Mouse (Mus musculus): Measurements from ENCODE around the gene Tmem87a. TPM values are rescaled to one million over a fixed set of nuclear protein-coding genes. Genes with fewer than 3 reads are reported as not detected.

Gene Tmem87a
- polyA plus RNA-seq, 1 experiment from 2014 or later = 13.4 TPM

Other genes starting within 250 kb of the Tmem87a start
- gene Ehd4, start 249.5 kb downstream of the Tmem87a start, polyA plus RNA-seq (2015; fragmentation: Nextera tagmentation; extraction: Ambion mirVana) = 43.4 and 56.0 TPM in 2 replicates
- 0.92 and 1.8 TPM in 2 replicates for gene Pla2g4e, start 158.8 kb downstream of the Tmem87a start, polyA plus RNA-seq (2015; fragmentation: Nextera tagmentation; extraction: Ambion mirVana)
- not detected in 2 replicates for gene Pla2g4d, start 114.9 kb downstream of the Tmem87a start, polyA plus RNA-seq (2015; fragmentation: Nextera tagmentation; extraction: Ambion mirVana)
- gene Pla2g4f, start 89.9 kb downstream of the Tmem87a start, polyA plus RNA-seq (2015; fragmentation: Nextera tagmentation; extraction: Ambion mirVana) = 0.67 and 2.0 TPM in 2 replicates
- gene Vps39, start 51.0 kb downstream of the Tmem87a start, polyA plus RNA-seq (2015; fragmentation: Nextera tagmentation; extraction: Ambion mirVana) = 17.8 and 17.9 TPM in 2 replicates
- 7.7 and 9.0 TPM in 2 replicates for gene Ganc, start 217 bp downstream of the Tmem87a start, polyA plus RNA-seq (2015; fragmentation: Nextera tagmentation; extraction: Ambion mirVana)
- 0.95 and 1.4 TPM in 2 replicates for gene Capn3, start 51.9 kb upstream of the Tmem87a start, polyA plus RNA-seq (2015; fragmentation: Nextera tagmentation; extraction: Ambion mirVana)
- 48.0 and 48.1 TPM in 2 replicates for gene Zfp106, start 159.7 kb upstream of the Tmem87a start, polyA plus RNA-seq (2015; fragmentation: Nextera tagmentation; extraction: Ambion mirVana)
- 43.5 and 50.6 TPM in 2 replicates for gene Snap23, start 163.6 kb upstream of the Tmem87a start, polyA plus RNA-seq (2015; fragmentation: Nextera tagmentation; extraction: Ambion mirVana)
- gene Haus2, start 205.3 kb upstream of the Tmem87a start, polyA plus RNA-seq (2015; fragmentation: Nextera tagmentation; extraction: Ambion mirVana) = 21.7 and 23.0 TPM in 2 replicates
- gene Lrrc57, start 205.4 kb upstream of the Tmem87a start, polyA plus RNA-seq (2015; fragmentation: Nextera tagmentation; extraction: Ambion mirVana) = 17.8 and 19.9 TPM in 2 replicates
- 4.3 and 4.4 TPM in 2 replicates for gene Stard9, start 225.0 kb upstream of the Tmem87a start, polyA plus RNA-seq (2015; fragmentation: Nextera tagmentation; extraction: Ambion mirVana)

Measured in stomach, embryonic 15.5 days (tissue).